Comparison of ENCODE assay signal across 9 mouse cellular contexts in the genomic region with DNA sequence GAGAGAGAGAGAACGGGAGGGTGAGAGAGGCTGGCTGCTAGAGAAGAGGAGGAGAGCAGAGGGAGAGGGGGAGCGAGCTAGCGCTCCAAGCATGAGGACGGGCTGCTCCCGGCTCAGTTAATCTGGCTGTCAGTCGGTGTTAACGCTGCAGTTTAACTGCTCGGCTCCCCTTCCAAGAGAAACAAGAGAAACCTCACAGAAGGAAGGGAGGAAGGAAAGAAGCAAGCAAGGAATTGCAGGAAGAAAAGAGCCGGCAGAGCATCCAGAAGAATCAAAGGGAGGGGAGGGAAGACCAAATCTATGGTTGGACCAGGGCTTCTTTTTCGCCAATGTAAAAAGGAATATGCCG. TPM values are rescaled to one million over a fixed set of nuclear protein-coding genes. Genes with fewer than 3 reads are reported as not detected.
DNase-seq lines count a peak whose midpoint lies in the region; ATAC-seq and TF ChIP-seq lines count a peak whose summit lies in the region.
"Had no signal": no experiment of that assay in that cellular context is flagged by ENCODE, and none has a peak within 500 bp of the region (broad histone marks: within the 10 kb centered on the region; RNA-seq: fewer than 3 reads in every experiment).

No protein-coding gene starts in this region.

- TF ChIP-seq POLR2A in myocyte (IDR thresholded peaks at IDR 0.05; ENCODE audit: insufficient read length, low read depth): no peak

- WGBS in lung, embryonic 14.5 days: 4% methylated on average over 11 of the region's 11 CpGs

- H3K36me3 ChIP-seq in lung, embryonic 14.5 days (ENCODE audit: insufficient read depth): no peaks in the 10 kb centered on the region
- no peaks in the 10 kb centered on the region for H3K36me3 ChIP-seq in myocyte (ENCODE audit: control insufficient read depth, insufficient read depth)

- peak overlapping the region; percentile 40 for H3K4me2 ChIP-seq in lung, embryonic 14.5 days
- peak overlapping the region; percentile 43 for H3K4me2 ChIP-seq in myocyte (ENCODE audit: low read depth)

- H3ac ChIP-seq in myocyte (ENCODE audit: control insufficient read depth, insufficient read length): no peak overlapping the region

- no peaks in the 10 kb centered on the region for H3K9me3 ChIP-seq in lung, embryonic 14.5 days (ENCODE audit: low read depth, low read length)

- H3K9ac ChIP-seq in lung, embryonic 14.5 days: no peak overlapping the region

- no peaks in the 10 kb centered on the region for H3K79me2 ChIP-seq in myocyte (ENCODE audit: control insufficient read depth, insufficient read depth)

- no peaks in the 10 kb centered on the region for H3K4me1 ChIP-seq in lung, embryonic 14.5 days (ENCODE audit: insufficient read depth)

- DNase-seq in lung, embryonic 14.5 days: peak; percentile 24
- no peak for DNase-seq in lung, postnatal 25 days (ENCODE audit: low spot score)
- DNase-seq in frontal cortex, postnatal 36 days (ENCODE audit: low spot score in 2 of 2): peak; percentile 72 to 75
- DNase-seq in layer of hippocampus, postnatal 36 days: peak; percentile 70 to 77
- DNase-seq in B cell, adult 2 months: no peak
- no peak for DNase-seq in cerebellum, adult 18-20 months

- no peak for ATAC-seq in lung, embryonic 14.5 days (ENCODE audit: insufficient read depth)
- no peak for ATAC-seq in erythroblast, adult 5-6 weeks (replicated peaks; ENCODE audit: low FRiP score, poor library complexity, severe bottlenecking)

- H3K4me3 ChIP-seq in lung, embryonic 14.5 days (ENCODE audit: low read depth, low read length): peak overlapping the region; percentile 3; the same call in 1 of the 2 replicates
- H3K4me3 ChIP-seq in myocyte: no peak overlapping the region

- 0 out of 2 replicates have a peak, but pooled peaks cover 5% of the 10 kb centered on the region for H3K27me3 ChIP-seq in lung, embryonic 14.5 days (ENCODE audit: insufficient read depth, low read length)
- H3K27me3 ChIP-seq in myocyte (ENCODE audit: control insufficient read depth, insufficient read depth, insufficient read length): no peaks in the 10 kb centered on the region

- no peak overlapping the region for H3K27ac ChIP-seq in lung, embryonic 14.5 days (ENCODE audit: low read depth)

- no peak for TF ChIP-seq CTCF in lung, embryonic 14.5 days (IDR thresholded peaks at IDR 0.05; ENCODE audit: low read depth)

TF ChIP-seq in myocyte, 11 proteins besides CTCF, POLR2A, EP300 and RAD21:
- TF ChIP-seq CEBPB (IDR thresholded peaks at IDR 0.05; ENCODE audit: insufficient read depth, poor library complexity, severe bottlenecking) (no peak), MAX (IDR thresholded peaks at IDR 0.05; ENCODE audit: low read depth) (no peak), MYOG (IDR thresholded peaks at IDR 0.05; ENCODE audit: control insufficient read depth in 1 of 3, insufficient read depth in 1 of 3, insufficient read length in 2 of 3, low read depth in 2 of 3) (no peak), E2F4 (IDR thresholded peaks at IDR 0.05; ENCODE audit: insufficient read depth) (no peak), POLR2AphosphoS2 (IDR thresholded peaks at IDR 0.05; ENCODE audit: insufficient read length, low read depth) (no peak), TCF3 (IDR thresholded peaks at IDR 0.05; ENCODE audit: insufficient read length, low read depth) (no peak), TCF12 (IDR thresholded peaks at IDR 0.05; ENCODE audit: insufficient read depth, poor library complexity, severe bottlenecking) (no peak), MYOD1 (IDR thresholded peaks at IDR 0.05; ENCODE audit: control insufficient read depth in 1 of 3, insufficient read length in 2 of 3, low read depth in 2 of 3) (no peak), SRF (IDR thresholded peaks at IDR 0.05; ENCODE audit: control insufficient read depth, insufficient read length, low read depth) (no peak), USF1 (IDR thresholded peaks at IDR 0.05; ENCODE audit: low read depth) (no peak), REST (IDR thresholded peaks at IDR 0.05; ENCODE audit: insufficient read depth, insufficient read length) (no peak)

RNA-seq across cellular contexts. Expression of gene Gria1, which starts 0.5 kb away (rescaled TPM):
- 0.29 and 0.37 TPM in 2 replicates for polyA plus RNA-seq in lung, embryonic 14.5 days (2014; fragmentation: Nextera tagmentation; extraction: Ambion mirVana)
- total RNA-seq in layer of hippocampus, postnatal 36 days (2021): 100 to 1,000 TPM; 709 to 721 TPM
- polyA plus RNA-seq in myocyte (2012; fragmentation: generic; extraction: Trizol): 0.04 TPM
- total RNA-seq in erythroblast, adult 5-6 weeks (2015; ENCODE audit: low replicate concordance): not detected in 2 replicates
- total RNA-seq in erythroblast, adult 5-6 weeks (2017; ENCODE audit: low replicate concordance): not detected in 2 replicates
- total RNA-seq: MEL had no signal

Comparison
In these comparisons a context has a peak if more than half of its experiments do, and no peak if none do; other contexts are left out.
1. DNase-seq: peak in lung, embryonic 14.5 days (single experiment), frontal cortex, postnatal 36 days (2 of 2) and layer of hippocampus, postnatal 36 days (2 of 2); none in lung, postnatal 25 days (single experiment), B cell, adult 2 months (0 of 2) and cerebellum, adult 18-20 months (0 of 2).
2. RNA of gene Gria1, which starts 0.5 kb away (total RNA-seq): 709 to 721 TPM in layer of hippocampus, postnatal 36 days; not detected in erythroblast, adult 5-6 weeks; every median in the first group is over 100 times any median in the second.